Mouse (Mus musculus): Measurements from ENCODE around the gene Mfsd13b.

Gene Mfsd13b

DNA sequence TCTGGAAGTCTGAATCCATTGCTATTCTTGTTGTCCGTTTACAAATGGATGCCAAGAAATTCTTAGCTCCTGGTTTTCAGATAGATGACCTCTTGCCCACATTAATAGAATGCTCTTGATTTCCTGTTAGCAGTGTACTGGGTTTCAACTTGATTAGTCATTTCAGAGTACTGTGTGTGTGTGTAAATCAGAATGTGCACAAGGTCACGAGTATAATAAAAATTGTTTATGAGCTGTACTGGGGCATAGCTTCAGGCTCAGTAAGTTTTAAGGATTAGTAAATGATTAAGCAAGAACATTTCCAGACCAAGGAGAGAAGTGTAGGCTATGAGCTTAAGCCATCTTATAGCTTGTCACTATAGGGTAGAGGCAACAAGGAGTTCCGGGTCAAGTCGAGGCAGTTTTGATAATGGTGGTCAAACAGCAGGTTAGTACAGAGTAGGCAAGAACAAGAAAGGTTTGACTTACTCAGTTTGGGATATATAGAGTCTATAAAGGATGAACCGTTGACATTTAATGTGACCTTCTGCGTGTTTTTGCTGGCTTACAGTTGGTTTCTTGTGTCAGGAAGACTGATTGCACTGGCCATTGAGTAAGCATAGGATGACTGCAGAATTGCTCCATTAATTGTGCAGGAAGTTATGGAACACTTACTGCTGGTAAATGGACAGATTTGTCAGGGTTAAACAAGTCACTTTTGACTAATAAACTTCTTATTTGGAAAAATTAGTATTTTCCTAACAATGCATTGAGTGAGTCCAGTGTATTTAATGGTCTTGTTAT, 63.6 kb downstream of the Mfsd13b start:
- no peak for DNase-seq

DNA sequence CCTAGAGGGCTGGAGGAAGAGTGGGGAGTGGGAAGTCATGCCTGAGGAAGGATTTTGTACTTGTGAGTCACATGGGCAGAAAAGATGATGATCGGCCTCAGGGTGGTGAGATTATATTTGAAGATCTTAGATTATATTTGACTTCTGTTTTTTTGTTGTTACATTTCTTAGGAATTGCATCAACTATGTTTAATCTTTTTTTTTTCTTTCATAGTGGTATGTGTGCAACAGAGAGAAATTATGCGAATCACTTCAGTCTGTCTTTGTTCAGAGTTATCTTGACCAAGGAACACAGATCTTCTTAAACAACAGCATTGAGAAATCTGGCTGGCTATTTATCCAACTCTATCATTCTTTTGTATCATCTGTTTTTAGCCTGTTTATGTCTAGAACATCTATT, 65.3 kb downstream of the Mfsd13b start:
- DNase-seq = no peak

DNA sequence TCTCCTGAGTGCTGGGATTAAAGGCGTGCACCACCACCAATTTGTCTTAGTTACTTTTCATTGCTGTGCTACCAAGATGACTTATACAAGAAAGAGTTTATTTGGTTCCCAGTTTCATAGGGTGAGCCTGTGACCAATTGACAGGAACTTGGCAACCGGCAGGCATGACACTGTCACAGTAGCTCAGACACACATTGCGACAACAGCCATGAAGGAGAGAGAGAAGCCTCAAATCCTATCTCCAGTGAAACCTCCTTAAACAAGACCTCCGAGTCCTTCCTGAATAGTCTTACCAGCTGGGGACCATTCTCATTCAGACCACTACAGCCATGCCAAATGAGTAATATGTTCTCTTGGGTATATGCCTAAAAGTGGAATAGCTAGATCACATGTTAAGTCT, 70.8 kb downstream of the Mfsd13b start:
- DNase-seq = no peak

DNA sequence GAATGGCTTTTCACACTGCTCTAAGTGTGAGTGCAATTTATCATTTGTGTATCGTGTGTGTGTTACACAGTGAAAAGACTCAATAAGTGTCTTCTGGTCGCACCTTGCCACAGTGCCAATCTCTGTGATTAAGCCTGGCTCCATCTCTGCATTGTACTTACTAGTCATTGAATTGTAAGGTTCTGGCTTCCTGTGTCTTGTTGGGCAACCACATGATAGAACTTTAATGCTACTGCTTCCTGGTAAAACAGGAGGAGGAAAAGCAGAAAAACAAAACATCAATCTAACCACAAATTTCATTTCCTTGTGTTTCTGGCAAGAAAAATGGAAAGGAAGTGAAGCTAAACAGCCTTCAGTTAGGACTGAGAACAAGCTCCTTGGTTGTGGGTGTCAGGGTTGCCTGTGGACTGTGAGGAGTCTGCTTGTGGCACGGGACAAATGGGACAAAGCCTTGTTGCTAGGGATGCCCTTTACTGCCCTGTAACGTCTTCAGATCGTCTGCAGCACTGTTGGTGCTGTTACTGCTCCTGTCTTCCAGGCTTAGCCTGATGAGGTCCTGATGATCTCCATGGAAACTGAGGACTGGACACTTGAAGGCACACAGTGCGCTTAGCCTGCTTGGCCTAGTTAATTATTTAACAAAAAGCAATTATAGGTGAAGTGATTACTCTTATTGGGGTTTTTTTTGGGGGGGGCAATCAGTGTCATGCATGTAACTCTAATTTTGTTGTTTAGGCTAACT, 77.3 kb downstream of the Mfsd13b start:
- DNase-seq = no peak

DNA sequence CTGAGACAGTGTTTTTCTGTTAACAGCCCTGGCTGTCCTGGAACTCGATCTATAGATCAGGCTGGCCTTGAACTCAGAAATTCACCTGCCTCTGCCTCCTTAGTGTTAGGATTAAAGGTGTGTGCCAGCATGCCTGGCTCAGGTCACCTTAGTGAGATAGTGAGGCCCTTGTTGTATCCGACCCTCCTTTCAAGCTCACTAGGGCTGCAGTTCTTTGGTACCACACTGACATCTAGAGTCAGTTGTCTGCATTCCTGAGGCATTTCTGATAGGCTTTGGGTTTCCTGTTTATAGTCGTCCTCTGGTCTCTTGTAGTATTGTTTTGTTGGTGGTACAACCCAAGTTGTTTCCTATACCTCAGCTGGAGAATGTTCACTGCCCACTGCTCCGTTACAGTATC, 82.0 kb downstream of the Mfsd13b start:
- peak in 1 of 2 experiments; percentile 12 for DNase-seq
